Comparison of ENCODE assay signal across 10 mouse cellular contexts in genomic region chr1:76491187-76491586, GRCm38 (mm10).
DNase-seq lines count a peak whose midpoint lies in the region; ATAC-seq and TF ChIP-seq lines count a peak whose summit lies in the region.
"Had no signal": no experiment of that assay in that cellular context is flagged by ENCODE, and none has a peak within 500 bp of the region (broad histone marks: within the 10 kb centered on the region; RNA-seq: fewer than 3 reads in every experiment).

No protein-coding gene starts in this region.

- peak overlapping the region; percentile 6; the same call in 1 of the 2 replicates for H3K4me2 ChIP-seq in forebrain, embryonic 11.5 days (ENCODE audit: low read depth, low read length, severe bottlenecking)
- H3K4me2 ChIP-seq in hindbrain, embryonic 14.5 days (replicated peaks): peak overlapping the region; percentile 2
- H3K4me2 ChIP-seq: liver, embryonic 13.5 days had no signal

- H3K27me3 ChIP-seq in forebrain, embryonic 11.5 days (ENCODE audit: control insufficient read depth, insufficient read depth, low read length): no peaks in the 10 kb centered on the region
- no peaks in the 10 kb centered on the region for H3K27me3 ChIP-seq in hindbrain, embryonic 14.5 days (ENCODE audit: control insufficient read depth, insufficient read depth, low read length)
- H3K27me3 ChIP-seq: liver, embryonic 13.5 days had no signal

- H3K9me3 ChIP-seq in forebrain, embryonic 11.5 days (ENCODE audit: control insufficient read depth, low read length): no peaks in the 10 kb centered on the region
- no peaks in the 10 kb centered on the region for H3K9me3 ChIP-seq in hindbrain, embryonic 14.5 days (ENCODE audit: control insufficient read depth, low read length)
- H3K9me3 ChIP-seq: liver, embryonic 13.5 days had no signal

- intact Hi-C loops in left cerebral cortex, adult 2 months (cut with DNase I): loop anchor here (5.0 to 10.0 kb wide), 2 partner anchors 836 to 1021 kb away; no protein-coding TSS in a partner anchor
- intact Hi-C loops in left cerebral cortex, postnatal 10 days (cut with DNase I): loop anchor here (5.0 kb wide), 1 partner anchor 1021 kb away; no protein-coding TSS in a partner anchor
- intact Hi-C loops in gastrocnemius, postnatal 36 days (cut with DNase I): no loop called here

- peak overlapping the region; percentile 76 for H3K27ac ChIP-seq in left cerebral cortex, adult 2 months
- peak overlapping the region; percentile 65 for H3K27ac ChIP-seq in forebrain, embryonic 11.5 days (ENCODE audit: low read depth, low read length)
- H3K27ac ChIP-seq in hindbrain, embryonic 14.5 days: peak overlapping the region; percentile 34
- H3K27ac ChIP-seq: liver, embryonic 13.5 days had no signal

- no peak for TF ChIP-seq CTCF in left cerebral cortex, adult 2 months (IDR thresholded peaks at IDR 0.05)

- H3K4me1 ChIP-seq in forebrain, embryonic 11.5 days (replicated peaks; ENCODE audit: control insufficient read depth, insufficient read depth, low read length): peaks cover 15% of the 10 kb centered on the region
- H3K4me1 ChIP-seq in hindbrain, embryonic 14.5 days (replicated peaks; ENCODE audit: control insufficient read depth, insufficient read depth, low read length): peaks cover 27% of the 10 kb centered on the region
- H3K4me1 ChIP-seq: liver, embryonic 13.5 days had no signal

- 27% methylated on average over 4 of the region's 4 CpGs for WGBS in forebrain, embryonic 11.5 days
- WGBS in hindbrain, embryonic 14.5 days: 11% methylated on average over 4 of the region's 4 CpGs

- peak in 1 of 2 experiments; percentile 38 for DNase-seq in left cerebral cortex, adult 2 months (ENCODE audit: extremely low spot score in 1 of 2, low spot score in 2 of 2)
- DNase-seq in left cerebral cortex, postnatal 10 days (ENCODE audit: extremely low spot score in 1 of 2, low spot score in 2 of 2): no peak
- DNase-seq in forebrain, embryonic 11.5 days (ENCODE audit: low spot score): peak; percentile 59
- peak; percentile 40 for DNase-seq in hindbrain, embryonic 14.5 days (ENCODE audit: low spot score)
- peak; percentile 57 for DNase-seq in retina, postnatal 1 day
- no peak for DNase-seq in gastrocnemius, postnatal 36 days
- DNase-seq in cerebellum, adult 9-11 months: no peak
- DNase-seq: liver, embryonic 13.5 days; thymus, postnatal 25 days had no signal

- H3K4me3 ChIP-seq in left cerebral cortex, adult 2 months: peak overlapping the region; percentile 19; the same call in 1 of the 2 replicates
- no peak overlapping the region for H3K4me3 ChIP-seq in forebrain, embryonic 11.5 days (ENCODE audit: low read depth, low read length)
- H3K4me3 ChIP-seq in hindbrain, embryonic 14.5 days (replicated peaks; ENCODE audit: low read length): no peak overlapping the region
- H3K4me3 ChIP-seq: liver, embryonic 13.5 days had no signal

- ATAC-seq in forebrain, embryonic 11.5 days (replicated peaks; ENCODE audit: low FRiP score): peak; percentile 74
- 0 out of 2 replicates have a peak, but pooled peaks have one; percentile 24 for ATAC-seq in hindbrain, embryonic 14.5 days (ENCODE audit: low FRiP score)

- no peaks in the 10 kb centered on the region for H3K36me3 ChIP-seq in forebrain, embryonic 11.5 days (ENCODE audit: control insufficient read depth, insufficient read depth, low read length)
- no peaks in the 10 kb centered on the region for H3K36me3 ChIP-seq in hindbrain, embryonic 14.5 days (replicated peaks; ENCODE audit: control insufficient read depth, insufficient read depth)
- H3K36me3 ChIP-seq: G1E; liver, embryonic 13.5 days had no signal

- H3K9ac ChIP-seq in forebrain, embryonic 11.5 days (ENCODE audit: low read length): peak overlapping the region; percentile 9; the same call in 1 of the 2 replicates
- no peak overlapping the region for H3K9ac ChIP-seq in hindbrain, embryonic 14.5 days
- H3K9ac ChIP-seq: liver, embryonic 13.5 days had no signal

Comparison
In these comparisons a context has a peak if more than half of its experiments do, and no peak if none do; other contexts are left out.
1. DNase-seq: peak in forebrain, embryonic 11.5 days (single experiment), hindbrain, embryonic 14.5 days (single experiment) and retina, postnatal 1 day (single experiment); none in left cerebral cortex, postnatal 10 days (0 of 2), gastrocnemius, postnatal 36 days (0 of 2) and cerebellum, adult 9-11 months (single experiment).
2. Peak in every context shown above with its lines, with median percentiles within 50 percentile points of each other: H3K27ac ChIP-seq.